Mouse (Mus musculus): ENCODE data around the gene Arhgap31. TPM values are rescaled to one million over a fixed set of nuclear protein-coding genes. Genes with fewer than 3 reads are reported as not detected.

Gene Arhgap31
- total and polyA plus RNA-seq, 3 experiments, result 0.01 to 0.04 TPM; not detected in 1

- H3K27ac ChIP-seq (ENCODE audit: control insufficient read depth, low read depth, low read length), result no peak overlapping the region
- H3K9ac ChIP-seq (ENCODE audit: control insufficient read depth, low read depth, low read length, poor library complexity, severe bottlenecking), result no peak overlapping the region
- no peak for TF ChIP-seq RAD21 (IDR thresholded peaks at IDR 0.05; ENCODE audit: low read depth, low read length)
- H3K79me2 ChIP-seq (ENCODE audit: control insufficient read depth, insufficient read depth, low read length, poor library complexity), result no peaks in the 10 kb centered on the region
- no peaks in the 10 kb centered on the region for H3K9me3 ChIP-seq (replicated peaks; ENCODE audit: insufficient read depth, low read length)
- no peaks in the 10 kb centered on the region for H3K4me1 ChIP-seq (ENCODE audit: control insufficient read depth in 1 of 2, insufficient read depth in 2 of 2, low read length in 2 of 2)
- H3K27me3 ChIP-seq (ENCODE audit: control insufficient read depth in 1 of 2, insufficient read depth in 2 of 2, low read length in 2 of 2), result no peaks in the 10 kb centered on the region; a peak in 1 of 4 replicates
- H3K36me3 ChIP-seq (ENCODE audit: control insufficient read depth in 1 of 2, insufficient read depth in 2 of 2, low read length in 2 of 2), result no peaks in the 10 kb centered on the region
- H3K4me3 ChIP-seq (ENCODE audit: control insufficient read depth in 1 of 2, insufficient read depth in 1 of 2, low read depth in 2 of 2, low read length in 2 of 2), result no peak overlapping the region
- DNase-seq (ENCODE audit: low read depth, low spot score), result no peak
Measured at GRCm38 (mm10) chr16:38676647-38677046, 36.4 kb downstream of the Arhgap31 start.

- Histone ChIP-seq H3K27me3 (ENCODE audit: control insufficient read depth in 1 of 2, insufficient read depth in 2 of 2, low read length in 2 of 2) (no peaks in the 10 kb centered on the region; a peak in 1 of 4 replicates), H3K79me2 (ENCODE audit: control insufficient read depth, insufficient read depth, low read length, poor library complexity) (no peaks in the 10 kb centered on the region)
Measured at GRCm38 (mm10) chr16:38675600-38676335, 37.3 kb downstream of the Arhgap31 start.

GRCm38 (mm10) chr16:38674891-38675290, 38.2 kb downstream of the Arhgap31 start:
- Histone ChIP-seq H3K4me1 (ENCODE audit: control insufficient read depth in 1 of 2, insufficient read depth in 2 of 2, low read length in 2 of 2) (no peaks in the 10 kb centered on the region), H3K27ac (ENCODE audit: control insufficient read depth, low read depth, low read length) (no peak overlapping the region), H3K4me3 (ENCODE audit: control insufficient read depth in 1 of 2, insufficient read depth in 1 of 2, low read depth in 2 of 2, low read length in 2 of 2) (no peak overlapping the region)

More at GRCm38 (mm10) chr16:38675600-38676335, 37.3 kb downstream of the Arhgap31 start:
- Histone ChIP-seq H3K9ac (ENCODE audit: control insufficient read depth, low read depth, low read length, poor library complexity, severe bottlenecking) (no peak overlapping the region), H3K4me3 (ENCODE audit: control insufficient read depth in 1 of 2, insufficient read depth in 1 of 2, low read depth in 2 of 2, low read length in 2 of 2) (no peak overlapping the region), H3K27ac (ENCODE audit: control insufficient read depth, low read depth, low read length) (no peak overlapping the region), H3K36me3 (ENCODE audit: control insufficient read depth in 1 of 2, insufficient read depth in 2 of 2, low read length in 2 of 2) (no peaks in the 10 kb centered on the region), H3K4me1 (ENCODE audit: control insufficient read depth in 1 of 2, insufficient read depth in 2 of 2, low read length in 2 of 2) (no peaks in the 10 kb centered on the region), H3K9me3 (replicated peaks; ENCODE audit: insufficient read depth, low read length) (no peaks in the 10 kb centered on the region)
- no peak for DNase-seq (ENCODE audit: low read depth, low spot score)
- TF ChIP-seq CTCF (IDR thresholded peaks at IDR 0.05 in 2 of 3, conservative IDR thresholded peaks at IDR 0.05 in 1 of 3; ENCODE audit: control insufficient read depth in 1 of 3, insufficient read depth in 1 of 3, low read depth in 2 of 3, low read length in 3 of 3, poor library complexity in 1 of 3, severe bottlenecking in 1 of 3), result no peak

GRCm38 (mm10) chr16:38673511-38673910, 39.6 kb downstream of the Arhgap31 start:
- Histone ChIP-seq H3K79me2 (ENCODE audit: control insufficient read depth, insufficient read depth, low read length, poor library complexity) (no peaks in the 10 kb centered on the region), H3K9ac (ENCODE audit: control insufficient read depth, low read depth, low read length, poor library complexity, severe bottlenecking) (no peak overlapping the region), H3K4me1 (ENCODE audit: control insufficient read depth in 1 of 2, insufficient read depth in 2 of 2, low read length in 2 of 2) (no peaks in the 10 kb centered on the region), H3K9me3 (replicated peaks; ENCODE audit: insufficient read depth, low read length) (no peaks in the 10 kb centered on the region), H3K36me3 (ENCODE audit: control insufficient read depth in 1 of 2, insufficient read depth in 2 of 2, low read length in 2 of 2) (no peaks in the 10 kb centered on the region), H3K27ac (ENCODE audit: control insufficient read depth, low read depth, low read length) (no peak overlapping the region), H3K4me3 (ENCODE audit: control insufficient read depth in 1 of 2, insufficient read depth in 1 of 2, low read depth in 2 of 2, low read length in 2 of 2) (no peak overlapping the region), H3K27me3 (ENCODE audit: control insufficient read depth in 1 of 2, insufficient read depth in 2 of 2, low read length in 2 of 2) (no peaks in the 10 kb centered on the region)
- TF ChIP-seq MAFK (IDR thresholded peaks at IDR 0.05; ENCODE audit: borderline replicate concordance, low read depth, low read length) (no peak), TBP (IDR thresholded peaks at IDR 0.05; ENCODE audit: low read depth, low read length) (no peak), ZKSCAN1 (IDR thresholded peaks at IDR 0.05; ENCODE audit: low read depth, low read length) (no peak), ZC3H11A (IDR thresholded peaks at IDR 0.05; ENCODE audit: low read depth, low read length) (no peak), MXI1 (IDR thresholded peaks at IDR 0.05; ENCODE audit: low read depth, low read length) (no peak), NELFE (IDR thresholded peaks at IDR 0.05; ENCODE audit: low read depth, low read length) (no peak), MAZ (IDR thresholded peaks at IDR 0.05; ENCODE audit: low read depth, low read length) (no peak), TAL1 (IDR thresholded peaks at IDR 0.05; ENCODE audit: low read length) (no peak)
- DNase-seq (ENCODE audit: low read depth, low spot score), result no peak

More at GRCm38 (mm10) chr16:38674891-38675290, 38.2 kb downstream of the Arhgap31 start:
- TF ChIP-seq TBP (IDR thresholded peaks at IDR 0.05; ENCODE audit: low read depth, low read length) (no peak), POLR2A (IDR thresholded peaks at IDR 0.05; ENCODE audit: control insufficient read depth in 1 of 2, insufficient read depth in 1 of 2, low read depth in 1 of 2, low read length in 2 of 2, poor library complexity in 1 of 2) (no peak), MAX (IDR thresholded peaks at IDR 0.05; ENCODE audit: low read length) (no peak), UBTF (IDR thresholded peaks at IDR 0.05; ENCODE audit: borderline replicate concordance, insufficient read depth, low read depth, low read length) (no peak), RCOR1 (IDR thresholded peaks at IDR 0.05; ENCODE audit: low read depth, low read length) (no peak), TAL1 (IDR thresholded peaks at IDR 0.05; ENCODE audit: low read length) (no peak), JUND (IDR thresholded peaks at IDR 0.05; ENCODE audit: low read depth, low read length) (no peak), MYC (IDR thresholded peaks at IDR 0.05; ENCODE audit: low read depth, low read length) (no peak), MXI1 (IDR thresholded peaks at IDR 0.05; ENCODE audit: low read depth, low read length) (no peak), TCF12 (IDR thresholded peaks at IDR 0.05; ENCODE audit: low read depth, low read length) (no peak), SMC3 (IDR thresholded peaks at IDR 0.05; ENCODE audit: low read depth, low read length) (no peak)
- Histone ChIP-seq H3K9me3 (replicated peaks; ENCODE audit: insufficient read depth, low read length) (no peaks in the 10 kb centered on the region), H3K9ac (ENCODE audit: control insufficient read depth, low read depth, low read length, poor library complexity, severe bottlenecking) (no peak overlapping the region), H3K79me2 (ENCODE audit: control insufficient read depth, insufficient read depth, low read length, poor library complexity) (no peaks in the 10 kb centered on the region), H3K27me3 (ENCODE audit: control insufficient read depth in 1 of 2, insufficient read depth in 2 of 2, low read length in 2 of 2) (no peaks in the 10 kb centered on the region), H3K36me3 (ENCODE audit: control insufficient read depth in 1 of 2, insufficient read depth in 2 of 2, low read length in 2 of 2) (no peaks in the 10 kb centered on the region)
- DNase-seq (ENCODE audit: low read depth, low spot score), result no peak
